Mouse (Mus musculus): Measurements from ENCODE around the gene Ano6. TPM values are rescaled to one million over a fixed set of nuclear protein-coding genes. Genes with fewer than 3 reads are reported as not detected.
"Not testable (repeated sequence)": the region's sequence is repeated elsewhere in the genome, so short reads cannot be mapped to it uniquely, and the experiment has no call there.

Gene Ano6
- polyA plus RNA-seq, 1 experiment from 2014 or later, result 53.8 TPM

DNA sequence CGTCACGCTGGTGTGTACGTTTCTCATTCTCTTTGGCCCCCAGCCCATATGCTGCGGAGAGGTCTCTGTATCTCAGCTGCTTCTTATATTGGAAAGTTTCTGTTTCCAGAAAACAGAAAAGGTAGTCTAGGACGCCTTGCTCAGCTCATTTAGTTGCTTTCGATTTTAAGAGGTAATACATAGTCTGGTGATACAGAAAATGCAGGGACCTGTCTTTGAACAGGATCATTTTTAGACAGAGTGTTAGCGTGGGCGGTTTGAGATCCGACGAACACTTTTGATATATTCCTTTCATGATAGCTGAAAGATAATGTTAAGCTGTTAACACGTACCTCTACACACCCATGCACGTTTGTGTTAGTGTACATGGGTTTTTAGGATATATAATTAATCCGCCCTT lies 35.9 kb downstream of the Ano6 start:
- Histone ChIP-seq H3K4me2 (replicated peaks) (no peak overlapping the region), H3K36me3 (no peaks in the 10 kb centered on the region), H3K27ac (no peak overlapping the region), H3K4me3 (replicated peaks) (no peak overlapping the region), H3K4me1 (replicated peaks) (peaks cover 35% of the 10 kb centered on the region), H3K9me3 (no peaks in the 10 kb centered on the region), H3K9ac (no peak overlapping the region), H3K27me3 (replicated peaks) (no peaks in the 10 kb centered on the region)
- 78% methylated on average over 13 of the region's 13 CpGs for WGBS
- ATAC-seq, result no peak

- no peak overlapping the region for H3K9ac ChIP-seq
- WGBS, result 36% methylated on average over 11 of the region's 11 CpGs
These were observed 36.9 kb downstream of the Ano6 start for GRCm38 (mm10) chr15:95827465-95827971.

GRCm38 (mm10) chr15:95828018-95828646 lies 37.5 kb downstream of the Ano6 start:
- 0 out of 2 replicates have a peak, but pooled peaks have one; percentile 24 for ATAC-seq
- not testable (repeated sequence) for H3K4me3 ChIP-seq (replicated peaks)

More at GRCm38 (mm10) chr15:95827465-95827971, 36.9 kb downstream of the Ano6 start:
- Histone ChIP-seq H3K27me3 (replicated peaks) (no peaks in the 10 kb centered on the region), H3K9me3 (no peaks in the 10 kb centered on the region), H3K27ac (peak overlapping the region; percentile 64), H3K4me3 (replicated peaks) (no peak overlapping the region), H3K4me2 (replicated peaks) (peak overlapping the region; percentile 27), H3K36me3 (no peaks in the 10 kb centered on the region), H3K4me1 (replicated peaks) (peaks cover 35% of the 10 kb centered on the region)
- ATAC-seq, result peak; percentile 32; the same call in 1 of the 2 replicates

DNA sequence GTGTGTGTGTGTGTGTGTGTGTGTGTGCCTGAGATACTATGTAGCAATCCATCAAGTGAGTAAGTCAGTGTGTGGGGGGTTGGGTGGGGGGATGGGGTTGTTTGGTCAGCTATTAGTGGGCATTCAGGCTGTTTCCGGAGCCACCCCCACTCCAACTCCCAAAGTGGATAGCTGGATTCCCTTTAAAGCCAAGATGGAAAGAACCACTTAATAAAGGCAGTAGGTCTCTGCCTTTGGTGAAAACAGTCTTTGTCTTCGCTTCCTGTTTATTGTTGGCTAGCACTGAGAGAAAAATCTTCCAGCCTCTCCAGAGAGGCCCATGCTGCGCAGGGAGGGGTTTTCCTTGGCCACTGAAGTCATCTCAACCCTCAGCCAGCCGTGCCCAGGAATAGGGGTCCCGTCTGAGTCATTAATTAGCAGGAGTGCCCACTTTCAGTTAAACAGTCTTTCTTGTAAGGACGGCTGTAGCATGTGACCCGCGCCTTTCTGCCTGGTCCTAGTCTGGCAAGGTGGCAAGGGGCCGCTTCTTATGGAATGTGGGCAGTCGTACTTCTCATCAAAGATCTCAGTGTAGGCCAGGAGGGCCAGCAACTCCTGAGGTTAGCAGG lies 38.1 kb downstream of the Ano6 start:
- 0 out of 2 replicates have a peak overlapping the region, but pooled peaks have one; percentile 12 for H3K4me2 ChIP-seq (replicated peaks)
- no peaks in the 10 kb centered on the region for H3K36me3 ChIP-seq
- no peaks in the 10 kb centered on the region for H3K27me3 ChIP-seq (replicated peaks)
- peaks cover 35% of the 10 kb centered on the region for H3K4me1 ChIP-seq (replicated peaks)
- H3K9me3 ChIP-seq, result no peaks in the 10 kb centered on the region
- peak; percentile 38 for ATAC-seq
- WGBS, result 36% methylated on average over 10 of the region's 10 CpGs
- H3K27ac ChIP-seq, result peak overlapping the region; percentile 65
- no peak overlapping the region for H3K4me3 ChIP-seq (replicated peaks)
- H3K9ac ChIP-seq, result no peak overlapping the region

More at GRCm38 (mm10) chr15:95828018-95828646, 37.5 kb downstream of the Ano6 start:
- not testable (repeated sequence) for H3K27me3 ChIP-seq (replicated peaks); H3K9ac ChIP-seq; H3K9me3 ChIP-seq; H3K36me3 ChIP-seq
- peaks cover 35% of the 10 kb centered on the region for H3K4me1 ChIP-seq (replicated peaks)
- peak overlapping the region; percentile 27 for H3K4me2 ChIP-seq (replicated peaks)
- peak overlapping the region; percentile 64; the same call in 1 of the 2 replicates for H3K27ac ChIP-seq
- 32% methylated on average over 8 of the region's 8 CpGs for WGBS

DNA sequence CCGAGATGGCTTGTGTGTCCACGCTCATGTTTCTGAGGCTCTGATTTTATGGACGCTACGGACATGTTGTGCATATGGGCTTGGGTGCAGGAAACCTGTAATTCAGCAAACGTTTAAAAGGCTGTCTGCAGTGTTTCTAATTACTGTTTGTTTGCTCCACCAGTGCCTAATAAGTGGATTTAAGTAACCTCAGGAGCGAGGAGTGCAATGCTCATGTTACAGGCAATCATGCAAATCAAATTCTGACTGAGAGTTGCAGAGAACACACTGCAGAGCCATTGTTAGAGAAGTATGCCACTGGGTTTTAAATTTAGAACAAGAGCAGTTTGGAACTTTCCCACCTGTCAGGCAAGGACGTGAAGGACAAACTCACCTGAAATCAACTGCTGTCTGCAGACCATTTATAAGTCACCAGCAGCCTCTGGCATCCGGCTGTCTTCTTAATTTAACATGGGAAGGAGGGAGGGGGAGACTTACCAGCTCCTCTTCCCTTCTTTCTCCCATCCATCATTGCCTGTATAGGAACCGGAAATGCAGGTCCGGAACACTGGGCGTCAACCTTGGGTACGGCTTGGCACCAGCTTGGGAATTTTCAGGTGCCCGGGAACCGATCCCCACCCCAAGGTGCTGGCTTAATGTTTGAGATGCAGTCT lies 39.0 kb downstream of the Ano6 start:
- Histone ChIP-seq H3K27ac (peak overlapping the region; percentile 65; the same call in 1 of the 2 replicates), H3K36me3 (no peaks in the 10 kb centered on the region), H3K4me1 (replicated peaks) (peaks cover 35% of the 10 kb centered on the region), H3K9ac (no peak overlapping the region), H3K27me3 (replicated peaks) (no peaks in the 10 kb centered on the region), H3K4me2 (replicated peaks) (no peak overlapping the region), H3K9me3 (no peaks in the 10 kb centered on the region), H3K4me3 (replicated peaks) (no peak overlapping the region)
- no peak for ATAC-seq
- WGBS, result 57% methylated on average over 14 of the region's 14 CpGs

- no peak overlapping the region for H3K4me3 ChIP-seq (replicated peaks)
- no peak overlapping the region for H3K9ac ChIP-seq
- 63% methylated on average over 12 of the region's 12 CpGs for WGBS
These were observed 39.5 kb downstream of the Ano6 start for GRCm38 (mm10) chr15:95830206-95830560.

DNA sequence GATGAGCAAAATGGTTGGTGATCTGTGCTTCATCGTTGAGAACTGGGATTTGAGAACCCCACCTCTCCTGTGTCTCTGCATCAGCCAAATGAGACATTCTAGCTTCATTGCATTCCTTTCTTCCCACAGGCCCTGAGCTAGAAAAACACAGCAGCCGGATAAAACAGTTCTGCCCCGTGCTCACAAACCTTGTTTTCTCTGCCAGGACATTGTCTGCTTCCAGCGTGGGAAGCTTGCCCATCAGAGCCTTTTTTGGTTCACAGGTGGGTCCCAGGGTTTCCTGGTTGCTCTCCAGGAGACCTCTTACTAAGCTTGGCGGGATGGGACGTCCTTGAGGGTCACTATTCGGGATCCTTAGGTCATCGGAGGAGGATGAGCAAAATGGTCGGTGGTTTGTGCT lies 42.6 kb downstream of the Ano6 start:
- ATAC-seq, result no peak
- H3K27ac ChIP-seq, result no peak overlapping the region
- H3K4me2 ChIP-seq (replicated peaks), result no peak overlapping the region
- WGBS, result 88% methylated on average over 9 of the region's 9 CpGs
- no peaks in the 10 kb centered on the region for H3K9me3 ChIP-seq
- H3K36me3 ChIP-seq, result no peaks in the 10 kb centered on the region
- H3K4me1 ChIP-seq (replicated peaks), result peaks cover 47% of the 10 kb centered on the region
- H3K4me3 ChIP-seq (replicated peaks), result no peak overlapping the region
- no peak overlapping the region for H3K9ac ChIP-seq
- no peaks in the 10 kb centered on the region for H3K27me3 ChIP-seq (replicated peaks)

More at GRCm38 (mm10) chr15:95830206-95830560, 39.5 kb downstream of the Ano6 start:
- 0 out of 2 replicates have a peak overlapping the region, but pooled peaks have one; percentile 65 for H3K27ac ChIP-seq
- no peaks in the 10 kb centered on the region for H3K27me3 ChIP-seq (replicated peaks)
- no peak for ATAC-seq
- H3K9me3 ChIP-seq, result no peaks in the 10 kb centered on the region
- no peaks in the 10 kb centered on the region for H3K36me3 ChIP-seq
- H3K4me2 ChIP-seq (replicated peaks), result no peak overlapping the region
- H3K4me1 ChIP-seq (replicated peaks), result peaks cover 35% of the 10 kb centered on the region

- Histone ChIP-seq H3K4me1 (replicated peaks) (peaks cover 30% of the 10 kb centered on the region), H3K4me2 (replicated peaks) (no peak overlapping the region), H3K27me3 (replicated peaks) (no peaks in the 10 kb centered on the region), H3K27ac (peak overlapping the region; percentile 84; the same call in 1 of the 2 replicates), H3K4me3 (replicated peaks) (no peak overlapping the region), H3K36me3 (no peaks in the 10 kb centered on the region), H3K9ac (no peak overlapping the region), H3K9me3 (no peaks in the 10 kb centered on the region)
- 57% methylated on average over 4 of the region's 4 CpGs for WGBS
- ATAC-seq, result no peak
These were observed 45.4 kb downstream of the Ano6 start for GRCm38 (mm10) chr15:95836077-95836476.

GRCm38 (mm10) chr15:95836646-95837434 lies 46.2 kb downstream of the Ano6 start:
- Histone ChIP-seq H3K4me3 (replicated peaks) (no peak overlapping the region), H3K9ac (no peak overlapping the region), H3K4me1 (replicated peaks) (peaks cover 30% of the 10 kb centered on the region), H3K27me3 (replicated peaks) (no peaks in the 10 kb centered on the region), H3K27ac (peak overlapping the region; percentile 84), H3K36me3 (no peaks in the 10 kb centered on the region), H3K4me2 (replicated peaks) (peak overlapping the region; percentile 33), H3K9me3 (no peaks in the 10 kb centered on the region)
- 32% methylated on average over 13 of the region's 13 CpGs for WGBS
- peak; percentile 26; the same call in 1 of the 2 replicates for ATAC-seq

DNA sequence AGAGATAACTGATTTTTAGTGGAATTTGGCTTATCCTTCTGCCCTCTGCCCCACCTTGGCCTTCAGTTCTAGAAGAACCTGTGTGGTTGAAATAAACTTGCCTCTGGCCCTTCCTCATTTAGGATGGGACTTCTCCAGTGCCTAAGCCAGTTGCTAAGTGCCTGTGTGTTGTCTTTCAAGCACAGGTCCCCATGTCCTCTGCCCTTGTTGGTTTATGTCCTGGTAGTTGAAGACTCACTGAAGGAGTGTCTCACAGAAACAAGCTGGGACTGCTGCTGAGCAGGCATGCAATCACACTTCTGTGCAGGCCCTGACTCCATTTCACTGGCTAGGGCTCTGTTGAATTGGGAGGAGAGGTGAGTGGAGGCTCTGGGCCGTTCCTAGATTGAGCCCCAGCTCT lies 46.9 kb downstream of the Ano6 start:
- H3K36me3 ChIP-seq, result no peaks in the 10 kb centered on the region
- H3K9ac ChIP-seq, result no peak overlapping the region
- ATAC-seq, result peak; percentile 5; the same call in 1 of the 2 replicates
- peak overlapping the region; percentile 84 for H3K27ac ChIP-seq
- peaks cover 35% of the 10 kb centered on the region for H3K4me1 ChIP-seq (replicated peaks)
- H3K27me3 ChIP-seq (replicated peaks), result no peaks in the 10 kb centered on the region
- no peaks in the 10 kb centered on the region for H3K9me3 ChIP-seq
- WGBS, result 37% methylated on average over 1 of the region's 1 CpGs
- H3K4me2 ChIP-seq (replicated peaks), result peak overlapping the region; percentile 6; the same call in 1 of the 2 replicates
- no peak overlapping the region for H3K4me3 ChIP-seq (replicated peaks)

DNA sequence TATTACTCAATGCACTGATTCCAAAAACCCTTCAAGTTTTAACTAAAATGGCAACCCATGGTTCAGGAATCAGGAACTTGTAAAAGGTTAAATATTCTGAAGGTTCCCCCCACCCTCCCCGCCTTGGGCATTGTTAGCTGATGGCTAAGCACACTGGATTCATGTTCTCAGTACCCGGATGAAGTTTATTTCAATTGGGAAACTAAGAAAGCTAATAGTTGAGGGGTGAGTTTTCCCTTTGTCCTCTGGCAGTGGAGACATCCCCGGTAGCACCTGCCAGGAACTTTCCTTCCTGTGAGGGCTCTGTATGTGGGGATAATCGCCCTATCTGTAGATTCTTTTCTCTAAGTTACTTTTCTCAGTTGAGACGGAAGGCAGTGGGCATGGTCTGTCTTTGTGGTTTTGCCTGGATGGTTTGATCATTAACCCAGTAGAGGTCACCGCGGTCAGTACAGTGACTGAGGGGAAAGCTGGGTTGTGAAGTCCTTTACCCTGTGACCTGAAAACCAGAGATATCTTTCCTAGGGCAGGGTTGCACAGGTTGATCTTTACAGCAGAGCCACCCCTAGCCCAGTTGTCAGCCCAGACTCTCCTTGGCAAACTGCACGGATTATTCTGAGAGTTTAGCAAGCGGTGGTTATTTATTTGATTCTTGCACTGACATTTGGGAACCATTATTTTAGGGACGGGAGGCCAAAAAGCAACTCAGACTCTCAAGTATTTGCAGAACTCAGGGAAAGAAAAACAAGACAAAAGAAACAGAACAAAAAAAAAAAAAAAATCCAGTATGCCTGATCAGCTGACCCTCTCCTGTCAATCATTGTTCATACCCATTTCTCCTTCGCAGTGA lies 47.8 kb downstream of the Ano6 start:
- ATAC-seq, result peak; percentile 88
- Histone ChIP-seq H3K4me1 (replicated peaks) (peaks cover 39% of the 10 kb centered on the region), H3K36me3 (no peaks in the 10 kb centered on the region), H3K27ac (peak overlapping the region; percentile 84), H3K4me2 (replicated peaks) (peak overlapping the region; percentile 23; the same call in 1 of the 2 replicates), H3K9me3 (no peaks in the 10 kb centered on the region), H3K9ac (no peak overlapping the region), H3K27me3 (replicated peaks) (no peaks in the 10 kb centered on the region), H3K4me3 (replicated peaks) (no peak overlapping the region)
- WGBS, result 44% methylated on average over 11 of the region's 11 CpGs
